Mouse (Mus musculus) left cerebral cortex, adult 2 months (tissue): ENCODE measurements at regions not wholly inside any gene's neighbourhood (a gene's known extent, or its start where the extent isn't known, plus 50 kb on each side); places are given as distances from the start of the nearest gene placed in this dataset.
A peak's percentile ranks its signal among the peaks of the same experiment; 100 is the strongest.

Source experiments
- DNase-seq, 2 experiments: peaks; one replicate each; pipeline ENCODE4 v3.0.0; 2021 to 2022; ENCODE audit warnings: low spot score in 2 of 2, mixed read lengths in 1 of 2; ENCODE audit errors: extremely low spot score in 1 of 2
- H3K27ac ChIP-seq: fragments of 200-600 bp; 2 replicates; pipeline ENCODE4 v1.8.1; 2022
- H3K4me3 ChIP-seq: fragments of 200-600 bp; 2 replicates; pipeline ENCODE4 v1.8.1; 2022
- CTCF ChIP-seq: fragments of 200-600 bp; IDR thresholded peaks from 2 replicates; pipeline ENCODE4 v1.8.1; 2022; ENCODE audit warnings: antibody characterized with exemption, mild to moderate bottlenecking, moderate library complexity
- intact Hi-C: fragments of 180-260 bp; cut with DNase I; formaldehyde crosslinking; loops from one replicate; pipeline ENCODE4 v1.15.1; 2025

- no peak for DNase-seq
- intact Hi-C loops, result no loop called here
These were observed 254.1 kb upstream of the Zeb2 start for GRCm38 (mm10) chr2:45371268-45371667.

GRCm38 (mm10) chr2:45370615-45370968 is 253.4 kb upstream of the Zeb2 start:
- no peak overlapping the region for H3K4me3 ChIP-seq
- DNase-seq, result no peak
- TF ChIP-seq CTCF, result no peak
- intact Hi-C loops, result no loop called here
- no peak overlapping the region for H3K27ac ChIP-seq

More at GRCm38 (mm10) chr2:45371268-45371667, 254.1 kb upstream of the Zeb2 start:
- TF ChIP-seq CTCF, result no peak
- H3K4me3 ChIP-seq, result no peak overlapping the region
- H3K27ac ChIP-seq, result no peak overlapping the region

- intact Hi-C loops, result no loop called here
- Histone ChIP-seq H3K4me3 (no peak overlapping the region), H3K27ac (no peak overlapping the region)
- no peak for DNase-seq
- no peak for TF ChIP-seq CTCF
These were observed 252.9 kb upstream of the Zeb2 start for GRCm38 (mm10) chr2:45369914-45370614.

- intact Hi-C loops, result no loop called here
- Histone ChIP-seq H3K27ac (no peak overlapping the region), H3K4me3 (no peak overlapping the region)
- no peak for DNase-seq
- no peak for TF ChIP-seq CTCF
These were observed 252.2 kb upstream of the Zeb2 start for GRCm38 (mm10) chr2:45369432-45369831.

- intact Hi-C loops, result no loop called here
- TF ChIP-seq CTCF, result no peak
- DNase-seq, result no peak
- Histone ChIP-seq H3K27ac (no peak overlapping the region), H3K4me3 (no peak overlapping the region)
These were observed 250.4 kb upstream of the Zeb2 start for GRCm38 (mm10) chr2:45367436-45368193.

- no peak for DNase-seq
- Histone ChIP-seq H3K4me3 (no peak overlapping the region), H3K27ac (peak overlapping the region; percentile 53; the same call in 1 of the 2 replicates)
- intact Hi-C loops, result loop anchor here (5.0 kb wide), 1 partner anchor 240 kb away; the partner anchor contains the start of gene Zeb2
- no peak for TF ChIP-seq CTCF
These were observed 240.1 kb upstream of the Zeb2 start for GRCm38 (mm10) chr2:45357266-45357665.

GRCm38 (mm10) chr2:45356558-45357170 is 239.5 kb upstream of the Zeb2 start:
- Histone ChIP-seq H3K27ac (peak overlapping the region; percentile 53; the same call in 1 of the 2 replicates), H3K4me3 (no peak overlapping the region)
- intact Hi-C loops, result loop anchor here (5.0 kb wide), 1 partner anchor 239 kb away; the partner anchor contains the start of gene Zeb2
- DNase-seq, result no peak
- TF ChIP-seq CTCF, result no peak

GRCm38 (mm10) chr2:45356021-45356420 is 238.8 kb upstream of the Zeb2 start:
- intact Hi-C loops, result loop anchor here (5.0 kb wide), 1 partner anchor 239 kb away; the partner anchor contains the start of gene Zeb2
- no peak for DNase-seq
- no peak overlapping the region for H3K27ac ChIP-seq
- peak overlapping the region; percentile 4; the same call in 1 of the 2 replicates for H3K4me3 ChIP-seq
- TF ChIP-seq CTCF, result no peak

GRCm38 (mm10) chr2:45351529-45352133 is 234.4 kb upstream of the Zeb2 start:
- H3K27ac ChIP-seq, result no peak overlapping the region
- intact Hi-C loops, result no loop called here
- H3K4me3 ChIP-seq, result no peak overlapping the region
- TF ChIP-seq CTCF, result no peak
- no peak for DNase-seq

GRCm38 (mm10) chr2:45346358-45346757 is 229.2 kb upstream of the Zeb2 start:
- intact Hi-C loops, result no loop called here
- TF ChIP-seq CTCF, result no peak
- no peak overlapping the region for H3K27ac ChIP-seq

GRCm38 (mm10) chr2:45339866-45340265 is 222.7 kb upstream of the Zeb2 start:
- TF ChIP-seq CTCF, result no peak
- Histone ChIP-seq H3K27ac (no peak overlapping the region), H3K4me3 (no peak overlapping the region)
- intact Hi-C loops, result no loop called here
- no peak for DNase-seq

More at GRCm38 (mm10) chr2:45346358-45346757, 229.2 kb upstream of the Zeb2 start:
- DNase-seq, result no peak
- H3K4me3 ChIP-seq, result no peak overlapping the region

- no peak overlapping the region for H3K27ac ChIP-seq
- TF ChIP-seq CTCF, result no peak
- intact Hi-C loops, result no loop called here
These were observed 221.6 kb upstream of the Zeb2 start for GRCm38 (mm10) chr2:45338809-45339208.

More at GRCm38 (mm10) chr2:45338809-45339208, 221.6 kb upstream of the Zeb2 start:
- DNase-seq, result no peak
- no peak overlapping the region for H3K4me3 ChIP-seq
